Mouse (Mus musculus) thymus, postnatal 4 days (tissue): Measurements from ENCODE around the gene Sema5a.

Source experiments
- DNase-seq: peaks from one replicate; pipeline ENCODE4 v3.0.0; 2021

Gene Sema5a

DNA sequence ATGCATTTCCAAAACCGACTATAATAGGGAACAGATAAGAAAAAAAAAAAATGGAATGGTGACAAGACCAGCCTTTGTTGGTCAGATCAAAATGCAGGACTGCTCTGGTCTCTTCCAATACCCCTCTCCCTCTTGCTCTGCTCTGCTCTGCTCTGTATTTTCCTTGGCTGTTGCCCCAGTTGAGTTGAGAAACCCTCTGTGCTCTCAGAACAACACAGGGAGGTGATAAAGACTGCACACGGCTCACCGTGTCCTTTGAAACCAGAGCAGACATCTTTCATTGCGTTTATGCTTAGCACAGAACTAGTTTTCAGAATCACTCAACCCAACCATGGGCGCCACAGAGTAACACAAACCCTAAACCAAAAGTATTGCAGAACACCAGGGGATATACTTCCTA, 72.5 kb downstream of the Sema5a start:
- no peak for DNase-seq

DNA sequence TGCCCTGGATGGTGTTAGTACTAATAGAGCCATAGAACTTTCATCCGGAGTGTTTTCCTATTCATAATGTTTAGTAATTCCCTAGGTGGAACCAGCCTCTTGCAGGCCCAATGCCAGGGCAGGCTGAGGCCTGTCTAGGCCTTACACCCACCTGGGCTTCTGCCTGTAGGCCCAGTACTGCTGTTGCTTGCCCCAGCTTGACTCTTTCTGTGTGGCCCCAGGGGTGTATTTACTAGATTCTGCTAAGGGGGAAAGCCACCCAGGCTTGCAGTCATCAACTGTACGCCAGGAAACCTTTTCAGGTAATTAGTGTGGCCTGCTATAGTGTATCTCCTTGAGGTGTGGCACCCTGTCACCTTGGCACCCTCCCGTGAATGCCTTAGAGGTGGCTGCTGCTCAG, 76.1 kb downstream of the Sema5a start:
- no peak for DNase-seq

DNA sequence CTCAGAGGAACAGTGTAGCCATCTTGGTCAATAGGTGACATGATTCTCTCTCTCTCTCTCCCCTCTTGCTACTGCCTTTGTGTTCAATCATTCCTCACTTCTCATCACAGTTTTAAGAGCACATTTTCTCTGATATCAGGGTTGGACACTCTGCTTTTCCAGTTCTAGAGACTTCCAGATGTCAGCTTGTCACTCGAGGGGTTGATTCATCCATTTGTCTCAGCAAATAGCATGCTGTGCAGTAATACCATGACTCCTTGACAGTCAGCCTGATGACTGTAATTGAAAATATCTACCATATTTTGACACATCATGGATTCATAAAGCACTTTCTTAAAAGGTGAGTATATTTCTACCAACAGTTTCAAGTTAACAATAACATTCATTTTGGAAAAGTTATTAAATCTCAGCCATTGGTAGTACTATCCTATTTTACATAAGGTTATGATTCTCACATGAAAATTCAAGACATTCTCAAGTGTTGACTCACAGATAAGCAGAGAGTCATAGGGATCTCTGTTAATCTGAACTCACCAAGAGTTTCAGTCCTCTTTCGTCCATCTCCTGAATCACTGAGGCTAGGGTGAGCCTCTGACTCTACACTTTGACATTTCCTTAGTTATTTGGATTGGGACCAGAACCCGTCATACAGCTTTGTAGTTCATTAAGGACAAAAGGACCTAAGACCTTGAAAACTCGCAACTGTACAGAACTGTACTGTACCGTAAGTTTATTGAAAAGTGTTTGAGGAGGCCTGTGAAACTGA, 78.0 kb downstream of the Sema5a start:
- DNase-seq: no peak

DNA sequence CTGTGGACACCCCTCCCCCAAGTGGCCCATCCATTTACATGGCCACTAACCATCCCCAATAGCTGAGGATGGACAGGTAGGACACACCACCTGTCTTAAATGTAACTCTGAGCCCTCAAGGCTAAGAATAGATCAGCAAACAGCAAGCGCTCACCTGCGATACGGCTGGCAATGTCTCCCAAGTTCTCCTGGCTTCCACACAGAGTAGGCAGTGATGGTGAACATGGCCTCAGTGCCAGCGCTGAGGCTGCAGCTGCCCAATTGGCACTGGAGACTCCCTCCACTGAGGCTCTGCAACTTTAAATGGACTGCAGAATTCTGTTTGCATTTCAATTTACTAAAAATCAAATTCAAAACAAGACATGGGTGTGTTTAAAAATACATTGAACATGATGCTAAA, 78.6 kb downstream of the Sema5a start:
- no peak for DNase-seq

DNA sequence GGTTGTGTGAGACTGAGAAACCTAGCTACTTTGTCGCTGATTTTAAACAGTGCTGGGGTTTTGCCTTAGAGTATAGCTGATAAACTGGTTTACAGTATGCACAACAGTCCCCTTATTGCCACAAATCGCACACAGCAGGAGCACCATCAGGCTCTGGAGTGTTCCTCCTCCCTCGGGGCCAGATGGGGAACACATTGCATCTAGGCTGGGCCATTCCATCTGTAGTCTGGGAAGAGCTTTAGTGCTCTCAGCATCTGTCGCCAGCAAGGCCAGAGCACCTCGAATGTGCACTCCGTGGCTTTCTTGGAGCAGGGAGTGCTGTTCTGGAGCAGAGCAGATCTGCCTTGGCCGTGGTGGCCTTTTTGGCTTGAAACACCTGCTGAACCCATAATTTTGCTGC, 79.5 kb downstream of the Sema5a start:
- no peak for DNase-seq

DNA sequence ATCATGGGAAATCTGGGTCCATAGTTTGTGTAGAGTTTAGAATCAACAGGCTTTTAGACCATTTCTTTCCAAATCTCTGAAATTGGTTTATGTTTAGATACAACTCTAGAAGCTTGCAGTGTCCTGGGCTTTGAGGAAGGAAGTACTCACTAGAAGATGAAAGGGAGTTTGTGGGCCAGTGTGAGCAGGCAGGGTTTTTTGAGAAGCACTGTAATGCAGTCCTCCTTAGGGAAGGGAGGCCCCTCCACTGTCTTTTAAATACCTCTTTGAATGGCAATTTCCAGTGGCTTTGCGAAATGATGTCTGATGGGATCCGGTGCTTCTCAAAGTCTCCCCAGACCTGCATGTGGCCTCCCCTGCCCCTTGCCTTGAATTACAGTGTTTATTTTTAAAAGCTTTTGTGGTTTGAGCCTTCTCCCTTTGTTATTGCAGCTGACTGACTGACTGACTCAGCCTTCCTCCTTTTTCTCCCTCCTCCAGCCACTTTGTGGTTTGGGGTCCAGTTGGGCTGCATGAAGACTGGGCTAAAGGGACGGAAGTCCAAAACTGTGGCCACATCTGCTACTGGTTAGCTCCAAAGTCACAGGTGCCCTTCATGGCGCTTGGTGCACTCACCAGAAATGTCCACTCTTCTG, 83.9 kb downstream of the Sema5a start:
- DNase-seq: no peak

DNA sequence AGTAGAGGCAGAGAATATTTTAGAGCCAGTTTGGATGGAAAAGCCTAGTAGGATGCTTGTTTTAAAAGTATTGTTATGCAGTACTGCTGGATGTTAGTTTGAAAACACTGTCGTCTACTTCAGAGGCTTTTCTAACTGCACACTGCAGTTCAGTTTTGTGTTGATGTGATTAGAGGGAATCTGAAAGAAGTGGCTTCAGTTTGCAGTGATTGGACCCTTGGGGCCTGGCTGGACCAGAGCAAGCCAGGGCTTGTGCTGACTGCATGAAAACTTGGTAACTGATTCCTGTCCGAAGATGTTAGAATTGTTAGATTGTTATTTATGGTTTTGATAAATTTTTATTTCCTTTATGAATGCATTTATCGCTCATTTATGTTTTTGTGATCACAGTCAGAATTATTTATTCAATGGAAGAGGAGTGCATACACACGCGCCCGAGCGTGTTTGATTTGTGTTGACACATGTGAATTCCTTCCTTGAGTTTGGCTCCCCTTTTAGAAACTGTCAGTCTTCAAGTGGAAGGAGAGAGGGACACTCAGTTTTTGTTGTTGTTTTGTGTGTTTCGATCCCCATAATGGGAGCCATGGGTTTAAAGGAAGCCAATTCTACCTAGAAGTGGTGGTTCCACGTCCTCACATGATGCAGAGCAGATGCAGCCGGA, 85.2 kb downstream of the Sema5a start:
- DNase-seq: no peak

DNA sequence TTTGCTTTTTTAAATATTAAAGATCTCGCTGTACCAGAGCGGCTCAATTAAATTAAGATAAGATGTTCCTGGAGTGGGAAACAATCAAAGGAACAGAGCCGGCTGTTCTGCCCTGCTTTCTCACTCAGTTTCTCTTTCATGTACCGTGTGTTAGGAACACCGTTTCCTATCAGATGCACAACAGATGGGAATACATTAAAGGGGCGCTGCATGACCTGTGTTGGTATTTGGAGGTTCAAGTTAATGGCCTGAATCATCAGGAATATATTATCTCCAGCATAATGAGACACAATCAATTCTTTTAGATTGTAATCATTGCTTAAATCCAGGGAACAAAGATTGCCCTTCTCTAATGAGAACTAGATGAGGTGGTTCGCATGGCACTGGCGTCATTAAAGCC, 85.8 kb downstream of the Sema5a start:
- DNase-seq: no peak

DNA sequence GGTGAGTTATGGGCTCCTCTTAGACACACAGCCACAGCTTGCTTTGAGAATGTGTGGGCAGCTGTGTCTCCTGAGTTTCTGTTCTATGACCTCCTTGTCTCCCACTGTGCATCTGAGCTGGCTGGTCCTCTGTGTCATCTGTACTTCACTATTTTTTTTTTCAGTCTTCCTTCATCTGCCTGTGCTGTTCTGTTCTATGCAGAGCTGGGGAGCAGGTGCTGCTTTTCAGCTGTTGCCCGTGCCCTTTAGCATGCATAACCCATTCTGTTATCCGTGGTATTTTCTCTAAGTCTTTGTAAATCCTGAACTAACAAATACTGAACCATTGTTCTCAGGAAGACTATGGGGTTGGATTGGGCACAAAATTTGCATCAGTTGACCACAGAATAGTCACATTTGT, 86.4 kb downstream of the Sema5a start:
- no peak for DNase-seq

DNA sequence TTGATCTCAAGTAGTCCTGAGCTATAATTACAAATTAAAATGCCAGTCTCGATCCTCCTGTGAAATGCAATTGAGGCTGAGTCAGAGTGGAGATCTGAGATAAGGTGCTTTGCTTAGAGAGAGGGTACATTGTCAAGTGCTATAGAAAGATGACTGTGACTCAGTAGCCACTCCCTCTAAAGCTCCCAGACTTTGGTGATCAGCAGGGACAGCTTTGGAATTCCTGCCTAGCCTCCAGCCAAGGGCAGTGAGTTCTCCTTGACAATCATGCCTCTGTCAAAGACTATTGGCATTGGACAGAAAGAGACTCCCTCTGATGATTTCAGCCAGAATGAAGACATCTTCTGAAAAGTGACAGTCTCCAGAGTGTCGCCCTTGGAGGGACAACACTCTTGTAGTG, 88.8 kb downstream of the Sema5a start:
- no peak for DNase-seq

DNA sequence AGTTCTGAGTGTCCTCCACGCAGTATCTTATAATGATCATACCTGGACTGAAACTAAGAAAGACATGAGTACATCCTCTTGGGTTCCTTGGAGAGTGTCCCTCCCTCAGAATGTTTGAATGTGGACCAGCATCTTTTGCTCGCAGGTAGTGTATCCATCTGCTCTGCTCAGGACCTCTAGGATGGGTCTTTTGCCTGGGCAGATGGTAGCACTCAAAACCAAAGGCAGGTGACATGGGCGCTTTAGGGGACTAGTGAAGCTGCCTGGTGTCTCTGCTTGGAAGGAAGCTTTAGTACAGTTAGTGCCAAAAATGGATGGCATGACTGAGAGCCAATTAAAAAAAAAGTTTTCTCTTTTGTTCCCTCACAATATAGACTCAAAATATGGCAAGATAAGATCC, 93.2 kb downstream of the Sema5a start:
- DNase-seq: no peak

DNA sequence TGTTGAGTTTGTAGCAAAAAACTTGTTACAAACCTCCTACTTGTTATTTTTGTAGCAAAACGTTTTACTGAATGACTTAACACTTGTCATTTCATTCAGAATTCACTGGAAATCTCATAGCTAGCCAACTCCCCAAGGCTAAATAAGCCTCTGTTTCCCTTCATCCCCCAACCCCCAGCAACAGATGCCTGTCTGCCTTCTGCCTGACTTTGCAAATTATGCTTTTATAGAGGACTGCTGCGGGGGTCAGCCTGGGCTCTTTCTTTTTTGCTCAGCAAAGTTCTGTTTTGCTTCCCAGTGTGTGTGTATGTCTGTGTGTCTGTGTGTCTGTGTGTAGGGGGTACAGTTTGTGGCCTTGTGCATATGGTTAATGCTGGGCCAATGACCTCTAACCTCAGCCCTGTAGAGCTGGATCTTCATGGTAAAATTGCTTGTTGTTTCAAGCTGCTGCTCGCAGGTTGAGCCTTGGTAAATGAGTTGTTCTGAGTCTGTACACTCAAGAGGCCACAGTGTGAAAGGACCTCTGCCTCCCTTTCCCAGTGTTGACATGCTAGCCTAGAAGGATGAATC, 94.2 kb downstream of the Sema5a start:
- DNase-seq: no peak

DNA sequence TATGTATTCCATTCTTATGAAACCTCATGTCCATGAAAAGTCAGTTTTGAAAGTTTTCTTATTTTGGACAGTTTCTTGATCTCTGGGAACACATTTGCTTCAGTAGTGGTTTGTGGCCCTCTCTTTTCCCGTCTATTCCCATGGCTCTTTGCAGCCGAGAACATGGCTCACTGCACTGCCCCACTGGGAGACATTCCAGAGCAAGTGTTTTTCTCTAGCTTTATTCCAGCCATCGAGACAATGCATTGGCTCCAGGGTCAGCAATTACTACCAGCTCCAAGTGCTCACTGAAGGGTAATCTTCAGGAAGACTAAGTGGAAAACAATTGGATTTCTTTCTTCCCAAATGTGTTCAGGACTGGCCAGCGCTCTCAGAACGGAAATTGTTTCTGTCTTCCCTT, 94.8 kb downstream of the Sema5a start:
- DNase-seq: no peak

DNA sequence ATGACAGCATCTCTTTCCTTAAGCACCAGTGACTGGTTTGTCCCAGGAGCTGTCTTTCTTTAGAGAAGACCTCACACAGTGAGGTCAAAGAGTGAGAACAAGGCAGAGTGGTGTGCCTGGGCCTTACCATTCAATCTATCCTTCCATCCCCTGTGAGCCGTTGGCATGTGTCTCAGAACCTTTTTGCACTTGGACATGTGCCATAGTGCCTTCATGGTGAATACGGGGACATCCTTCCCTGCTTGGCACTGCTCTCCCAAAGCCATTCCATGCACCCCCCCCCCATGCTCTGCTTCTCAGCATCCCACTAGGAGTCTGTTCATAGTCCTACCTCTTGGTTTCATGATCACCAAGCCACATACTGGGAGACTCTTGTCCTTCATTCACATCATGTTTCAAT, 96.8 kb downstream of the Sema5a start:
- DNase-seq: no peak

DNA sequence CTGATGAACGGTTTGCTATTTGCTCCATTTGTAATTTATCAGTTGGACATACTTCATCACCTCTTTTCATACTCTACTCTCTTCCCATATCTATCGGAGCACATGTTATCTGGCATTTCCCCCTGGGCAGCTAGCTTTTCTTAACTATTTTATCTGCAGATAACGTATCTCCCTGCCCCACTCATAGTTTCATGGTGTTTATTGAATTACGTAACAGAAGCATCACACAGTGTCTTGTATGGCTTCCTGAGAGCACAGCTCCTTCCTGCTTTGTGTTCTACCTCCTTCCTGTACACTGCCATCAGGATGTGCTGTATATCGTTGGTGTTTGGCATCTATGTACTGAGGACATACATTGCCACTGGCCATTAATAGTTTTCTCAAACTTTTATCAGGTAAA, 98.9 kb downstream of the Sema5a start:
- DNase-seq: no peak

DNA sequence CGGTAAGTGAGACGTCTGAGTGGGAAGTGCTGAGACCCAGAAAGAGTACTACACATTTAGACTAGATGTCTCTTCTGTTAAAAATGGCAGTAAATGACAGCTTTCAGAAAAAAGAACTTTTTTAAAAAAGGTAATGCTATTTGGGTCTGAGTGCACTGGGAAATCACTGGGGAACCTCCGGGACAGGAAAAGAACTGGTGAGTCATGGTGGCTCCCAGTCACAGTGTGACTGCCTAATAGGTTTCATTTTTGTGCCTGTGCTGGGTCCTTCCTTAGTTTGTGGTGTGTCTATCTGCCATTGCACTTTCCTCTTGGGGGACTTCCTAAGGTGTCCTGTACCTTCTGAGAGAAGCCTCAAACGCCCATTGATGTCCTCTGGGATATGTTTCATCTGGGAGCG, 102.7 kb downstream of the Sema5a start:
- DNase-seq: no peak

DNA sequence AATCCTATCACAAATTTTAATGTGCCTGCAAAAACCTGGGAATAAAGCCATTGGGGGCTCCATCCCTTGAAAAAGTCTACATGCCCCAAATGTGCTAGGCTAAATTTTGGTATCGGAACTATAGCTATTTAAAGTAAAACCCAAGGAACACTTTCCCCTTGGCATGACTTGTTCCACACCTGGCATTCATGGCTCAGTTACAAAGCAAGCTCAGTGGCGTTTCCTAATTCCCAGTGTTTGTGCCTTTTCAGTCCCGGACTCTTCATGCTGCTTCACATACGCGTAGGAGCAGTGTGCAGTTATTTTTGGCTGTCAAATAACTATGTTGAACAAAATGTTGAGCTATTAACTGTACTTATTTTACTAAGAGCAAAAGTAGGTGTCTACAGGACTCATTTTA, 104.7 kb downstream of the Sema5a start:
- DNase-seq: no peak

DNA sequence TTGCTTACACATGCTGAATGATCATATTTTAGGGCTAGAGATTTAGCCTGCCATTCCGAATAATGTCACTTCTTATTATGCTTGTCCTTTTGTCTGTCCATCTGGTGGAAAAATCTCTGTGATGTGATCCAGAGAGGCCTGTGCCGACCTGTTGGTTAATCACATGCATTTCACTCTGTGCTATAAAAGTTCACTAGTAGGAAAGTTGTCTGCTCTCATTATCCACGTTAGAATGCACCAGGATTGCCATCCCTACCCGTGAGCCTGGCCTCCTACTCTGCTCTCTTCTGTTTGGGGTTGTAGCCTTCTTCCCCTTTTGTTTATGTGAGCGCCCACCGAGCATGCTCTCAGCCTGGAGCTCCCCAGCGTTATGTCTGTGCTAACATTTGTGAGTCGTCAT, 108.4 kb downstream of the Sema5a start:
- no peak for DNase-seq

DNA sequence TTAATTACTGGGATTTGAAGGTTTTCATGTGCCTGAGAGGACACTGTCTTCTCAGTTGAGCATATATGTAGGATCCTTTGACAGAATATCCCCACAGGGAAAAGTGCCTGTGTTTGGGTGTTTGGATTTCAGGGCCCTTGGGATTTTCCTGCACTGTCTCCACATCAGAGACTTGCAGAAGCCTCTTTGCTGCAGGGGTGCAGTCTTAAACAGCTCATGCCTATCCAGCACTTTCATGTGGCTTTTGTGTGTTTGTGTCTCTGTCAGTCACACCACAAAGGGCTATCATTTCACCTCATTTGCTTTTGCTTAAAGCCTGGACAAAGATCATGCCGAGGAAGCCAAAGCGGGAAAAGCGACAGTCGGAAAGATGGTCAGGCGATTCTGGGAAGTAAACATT, 108.9 kb downstream of the Sema5a start:
- DNase-seq: no peak

DNA sequence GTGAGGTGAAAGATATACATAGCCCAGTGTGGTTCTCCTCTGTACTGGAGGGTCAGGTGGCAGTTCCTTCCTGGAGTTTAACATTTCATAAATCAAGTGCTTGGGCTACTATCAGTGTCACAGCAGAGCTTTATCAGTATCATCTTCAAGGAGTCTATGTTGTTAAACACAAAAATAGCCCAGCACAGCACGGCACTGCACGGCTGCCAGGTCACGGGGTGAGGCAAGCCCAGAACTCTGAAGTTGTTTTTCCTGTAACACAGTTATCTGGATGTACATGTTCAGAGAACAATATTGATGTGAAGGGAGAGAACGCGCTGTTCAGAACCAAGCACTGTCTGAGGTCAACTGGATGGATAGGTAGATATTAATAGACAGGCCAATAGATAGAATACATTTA, 112.2 kb downstream of the Sema5a start:
- no peak for DNase-seq

DNA sequence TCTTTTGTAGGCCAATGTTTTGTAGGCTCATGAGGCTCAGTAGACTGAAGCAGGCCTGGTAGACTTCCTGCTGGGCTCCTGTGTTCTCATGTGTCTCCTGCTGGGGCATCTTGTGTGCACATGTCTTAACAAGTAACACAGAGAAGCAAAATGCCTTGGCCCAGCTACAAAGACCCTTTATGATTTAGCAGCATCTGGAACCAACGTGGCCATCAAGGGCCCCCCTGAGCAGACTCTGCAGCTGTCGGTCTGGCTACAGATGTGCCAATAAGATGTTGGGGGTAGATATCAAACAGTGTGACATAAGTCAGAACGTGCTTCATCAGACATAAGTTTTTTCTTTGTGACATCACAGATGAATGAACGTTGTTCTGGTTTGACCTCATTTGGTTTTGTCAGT, 123.2 kb downstream of the Sema5a start:
- DNase-seq: no peak

DNA sequence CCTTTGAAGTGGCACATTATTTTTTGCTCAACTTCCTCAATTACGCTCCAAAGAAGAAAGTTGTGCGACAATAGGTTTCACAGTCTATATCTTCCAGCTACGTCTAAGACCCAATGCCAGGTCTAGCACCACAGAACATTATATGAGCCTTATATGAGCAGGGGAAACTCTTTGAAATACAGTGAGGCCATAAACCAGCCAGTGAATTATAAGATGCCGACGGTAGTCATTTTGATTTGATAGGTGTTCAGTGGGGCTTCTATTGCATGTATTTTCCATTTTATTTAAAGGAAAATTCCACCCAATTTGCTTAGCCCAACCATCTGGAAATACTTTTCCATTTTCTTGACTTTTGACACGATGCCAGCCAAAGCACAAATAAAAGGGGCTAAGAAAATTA, 126.3 kb downstream of the Sema5a start:
- no peak for DNase-seq

DNA sequence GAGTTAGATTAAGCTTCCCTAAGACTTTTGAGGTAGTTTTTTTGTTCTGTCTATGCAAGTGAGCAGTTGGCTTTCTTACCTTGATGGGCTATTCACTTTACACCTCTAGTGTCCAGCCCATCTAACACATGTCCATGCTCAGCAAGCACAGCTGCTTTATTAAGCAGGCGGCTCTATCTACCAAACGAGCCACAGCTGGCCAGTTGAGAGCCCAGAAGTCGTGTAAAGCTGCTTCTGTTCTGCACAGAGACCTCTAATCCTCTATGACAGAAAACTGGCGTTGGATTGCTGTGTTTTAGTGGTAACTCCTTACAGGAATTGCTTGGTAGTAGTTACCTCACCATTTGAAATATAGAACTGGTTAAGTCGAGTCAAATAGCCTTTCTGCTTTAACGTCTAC, 126.8 kb downstream of the Sema5a start:
- DNase-seq: no peak

DNA sequence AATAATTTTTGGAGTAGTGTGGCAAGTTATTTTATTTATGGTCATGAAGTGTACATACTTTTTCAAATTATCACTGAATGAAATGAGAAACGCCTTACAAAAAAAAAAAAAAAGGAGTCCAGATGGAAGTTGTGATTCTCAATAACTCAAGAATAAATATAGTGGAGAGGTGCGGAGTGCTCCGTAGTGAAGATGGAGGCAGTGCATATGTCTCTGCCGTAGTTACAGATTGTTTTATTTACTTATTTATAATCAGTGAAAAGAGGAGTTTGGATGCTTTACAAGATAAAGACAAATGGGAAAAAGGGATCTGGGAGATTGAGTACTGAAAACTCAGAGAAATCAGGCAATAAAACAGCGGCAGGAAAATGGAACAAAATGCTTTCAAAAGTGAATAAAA, 131.7 kb downstream of the Sema5a start:
- no peak for DNase-seq
